Mouse (Mus musculus): ENCODE data around the gene Scel. TPM values are rescaled to one million over a fixed set of nuclear protein-coding genes. Genes with fewer than 3 reads are reported as not detected.

Gene Scel
- polyA plus RNA-seq, 1 experiment = not detected

GRCm38 (mm10) chr14:103499060-103499459 lies 14.1 kb upstream of the Scel start:
- H3ac ChIP-seq (ENCODE audit: control insufficient read depth, insufficient read length, low read depth) = no peak overlapping the region
- no peaks in the 10 kb centered on the region for H3K36me3 ChIP-seq (ENCODE audit: control insufficient read depth, insufficient read depth)
- no peak for TF ChIP-seq CEBPB (IDR thresholded peaks at IDR 0.05; ENCODE audit: low read depth)
- no peak for TF ChIP-seq FOSL1 (IDR thresholded peaks at IDR 0.05; ENCODE audit: insufficient read depth, low read length, poor library complexity, severe bottlenecking)
- TF ChIP-seq CTCF (IDR thresholded peaks at IDR 0.05; ENCODE audit: control insufficient read depth, insufficient read depth, insufficient read length) = no peak
- no peak for TF ChIP-seq MAX (IDR thresholded peaks at IDR 0.05)
- TF ChIP-seq MYOG (IDR thresholded peaks at IDR 0.05; ENCODE audit: control insufficient read depth, extremely low read depth, insufficient read length) = no peak
- no peak for TF ChIP-seq USF1 (IDR thresholded peaks at IDR 0.05; ENCODE audit: low read depth)
- no peak for TF ChIP-seq MYOD1 (IDR thresholded peaks at IDR 0.05; ENCODE audit: control insufficient read depth, insufficient read length, low read depth)

GRCm38 (mm10) chr14:103500309-103500708 lies 12.8 kb upstream of the Scel start:
- H3K4me3 ChIP-seq (ENCODE audit: insufficient read depth, poor library complexity, severe bottlenecking) = no peak overlapping the region
- TF ChIP-seq MYOD1 (IDR thresholded peaks at IDR 0.05; ENCODE audit: control insufficient read depth, insufficient read length, low read depth) (no peak), USF1 (IDR thresholded peaks at IDR 0.05; ENCODE audit: low read depth) (no peak), CEBPB (IDR thresholded peaks at IDR 0.05; ENCODE audit: low read depth) (no peak), CTCF (IDR thresholded peaks at IDR 0.05; ENCODE audit: control insufficient read depth, insufficient read depth, insufficient read length) (no peak), MYOG (IDR thresholded peaks at IDR 0.05; ENCODE audit: control insufficient read depth, extremely low read depth, insufficient read length) (no peak), MAX (IDR thresholded peaks at IDR 0.05) (no peak), FOSL1 (IDR thresholded peaks at IDR 0.05; ENCODE audit: insufficient read depth, low read length, poor library complexity, severe bottlenecking) (no peak)
- no peaks in the 10 kb centered on the region for H3K79me3 ChIP-seq (ENCODE audit: low read depth)
- H3ac ChIP-seq (ENCODE audit: control insufficient read depth, insufficient read length, low read depth) = no peak overlapping the region
- H3K27me3 ChIP-seq (ENCODE audit: control insufficient read depth, insufficient read depth, insufficient read length) = no peaks in the 10 kb centered on the region
- H3K79me2 ChIP-seq (ENCODE audit: control insufficient read depth, insufficient read depth) = no peaks in the 10 kb centered on the region
- H3K36me3 ChIP-seq (ENCODE audit: control insufficient read depth, insufficient read depth) = no peaks in the 10 kb centered on the region

More at GRCm38 (mm10) chr14:103499060-103499459, 14.1 kb upstream of the Scel start:
- Histone ChIP-seq H3K79me2 (ENCODE audit: control insufficient read depth, insufficient read depth) (no peaks in the 10 kb centered on the region), H3K4me3 (ENCODE audit: insufficient read depth, poor library complexity, severe bottlenecking) (no peak overlapping the region), H3K27me3 (ENCODE audit: control insufficient read depth, insufficient read depth, insufficient read length) (no peaks in the 10 kb centered on the region), H3K79me3 (ENCODE audit: low read depth) (no peaks in the 10 kb centered on the region)

DNA sequence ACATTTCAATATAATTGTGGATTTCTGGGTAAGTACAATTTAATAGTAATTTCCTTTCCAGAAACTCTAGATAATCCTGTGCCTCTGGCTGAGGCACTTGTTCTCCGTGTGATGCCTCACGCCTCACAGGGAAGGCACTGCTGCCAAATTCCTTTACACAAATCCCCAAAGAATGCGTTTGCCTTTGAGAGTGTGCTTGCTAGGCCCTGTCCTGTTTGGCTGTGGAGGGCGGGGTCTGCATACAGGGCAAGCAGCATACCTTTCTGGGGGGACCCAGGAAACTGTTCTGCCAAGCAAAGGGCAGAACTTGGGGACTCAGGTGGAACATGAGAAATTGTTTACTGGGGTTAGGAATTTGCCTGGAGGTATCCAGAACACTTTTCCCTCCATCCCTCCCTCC lies 12.2 kb upstream of the Scel start:
- H3ac ChIP-seq (ENCODE audit: control insufficient read depth, insufficient read length, low read depth) = no peak overlapping the region
- TF ChIP-seq MYOD1 (IDR thresholded peaks at IDR 0.05; ENCODE audit: control insufficient read depth, insufficient read length, low read depth) = no peak
- no peak for TF ChIP-seq MAX (IDR thresholded peaks at IDR 0.05)
- TF ChIP-seq FOSL1 (IDR thresholded peaks at IDR 0.05; ENCODE audit: insufficient read depth, low read length, poor library complexity, severe bottlenecking) = no peak
- TF ChIP-seq USF1 (IDR thresholded peaks at IDR 0.05; ENCODE audit: low read depth) = no peak
- TF ChIP-seq CTCF (IDR thresholded peaks at IDR 0.05; ENCODE audit: control insufficient read depth, insufficient read depth, insufficient read length) = no peak
- TF ChIP-seq MYOG (IDR thresholded peaks at IDR 0.05; ENCODE audit: control insufficient read depth, extremely low read depth, insufficient read length) = no peak
- TF ChIP-seq CEBPB (IDR thresholded peaks at IDR 0.05; ENCODE audit: low read depth) = no peak
- no peaks in the 10 kb centered on the region for H3K79me3 ChIP-seq (ENCODE audit: low read depth)
- H3K79me2 ChIP-seq (ENCODE audit: control insufficient read depth, insufficient read depth) = no peaks in the 10 kb centered on the region
- no peaks in the 10 kb centered on the region for H3K36me3 ChIP-seq (ENCODE audit: control insufficient read depth, insufficient read depth)
- no peak overlapping the region for H3K4me3 ChIP-seq (ENCODE audit: insufficient read depth, poor library complexity, severe bottlenecking)
- H3K27me3 ChIP-seq (ENCODE audit: control insufficient read depth, insufficient read depth, insufficient read length) = no peaks in the 10 kb centered on the region

- TF ChIP-seq MAX (IDR thresholded peaks at IDR 0.05) (no peak), MYOG (IDR thresholded peaks at IDR 0.05; ENCODE audit: control insufficient read depth, extremely low read depth, insufficient read length) (no peak), USF1 (IDR thresholded peaks at IDR 0.05; ENCODE audit: low read depth) (no peak), CTCF (IDR thresholded peaks at IDR 0.05; ENCODE audit: control insufficient read depth, insufficient read depth, insufficient read length) (no peak), FOSL1 (IDR thresholded peaks at IDR 0.05; ENCODE audit: insufficient read depth, low read length, poor library complexity, severe bottlenecking) (no peak), MYOD1 (IDR thresholded peaks at IDR 0.05; ENCODE audit: control insufficient read depth, insufficient read length, low read depth) (no peak), CEBPB (IDR thresholded peaks at IDR 0.05; ENCODE audit: low read depth) (no peak)
- H3K79me3 ChIP-seq (ENCODE audit: low read depth) = no peaks in the 10 kb centered on the region
- no peak overlapping the region for H3K4me3 ChIP-seq (ENCODE audit: insufficient read depth, poor library complexity, severe bottlenecking)
- no peaks in the 10 kb centered on the region for H3K79me2 ChIP-seq (ENCODE audit: control insufficient read depth, insufficient read depth)
- H3K36me3 ChIP-seq (ENCODE audit: control insufficient read depth, insufficient read depth) = no peaks in the 10 kb centered on the region
- no peaks in the 10 kb centered on the region for H3K27me3 ChIP-seq (ENCODE audit: control insufficient read depth, insufficient read depth, insufficient read length)
- H3ac ChIP-seq (ENCODE audit: control insufficient read depth, insufficient read length, low read depth) = no peak overlapping the region
Observed at GRCm38 (mm10) chr14:103504514-103504913, 8.6 kb upstream of the Scel start.

- no peak for TF ChIP-seq USF1 (IDR thresholded peaks at IDR 0.05; ENCODE audit: low read depth)
- TF ChIP-seq FOSL1 (IDR thresholded peaks at IDR 0.05; ENCODE audit: insufficient read depth, low read length, poor library complexity, severe bottlenecking) = no peak
- no peak for TF ChIP-seq MAX (IDR thresholded peaks at IDR 0.05)
- no peak for TF ChIP-seq MYOD1 (IDR thresholded peaks at IDR 0.05; ENCODE audit: control insufficient read depth, insufficient read length, low read depth)
- no peak for TF ChIP-seq CTCF (IDR thresholded peaks at IDR 0.05; ENCODE audit: control insufficient read depth, insufficient read depth, insufficient read length)
- no peak for TF ChIP-seq MYOG (IDR thresholded peaks at IDR 0.05; ENCODE audit: control insufficient read depth, extremely low read depth, insufficient read length)
- no peak for TF ChIP-seq CEBPB (IDR thresholded peaks at IDR 0.05; ENCODE audit: low read depth)
- Histone ChIP-seq H3K27me3 (ENCODE audit: control insufficient read depth, insufficient read depth, insufficient read length) (no peaks in the 10 kb centered on the region), H3K79me2 (ENCODE audit: control insufficient read depth, insufficient read depth) (no peaks in the 10 kb centered on the region), H3ac (ENCODE audit: control insufficient read depth, insufficient read length, low read depth) (no peak overlapping the region), H3K4me3 (ENCODE audit: insufficient read depth, poor library complexity, severe bottlenecking) (no peak overlapping the region), H3K36me3 (ENCODE audit: control insufficient read depth, insufficient read depth) (no peaks in the 10 kb centered on the region), H3K79me3 (ENCODE audit: low read depth) (no peaks in the 10 kb centered on the region)
Observed at GRCm38 (mm10) chr14:103509544-103509943, 3.6 kb upstream of the Scel start.

DNA sequence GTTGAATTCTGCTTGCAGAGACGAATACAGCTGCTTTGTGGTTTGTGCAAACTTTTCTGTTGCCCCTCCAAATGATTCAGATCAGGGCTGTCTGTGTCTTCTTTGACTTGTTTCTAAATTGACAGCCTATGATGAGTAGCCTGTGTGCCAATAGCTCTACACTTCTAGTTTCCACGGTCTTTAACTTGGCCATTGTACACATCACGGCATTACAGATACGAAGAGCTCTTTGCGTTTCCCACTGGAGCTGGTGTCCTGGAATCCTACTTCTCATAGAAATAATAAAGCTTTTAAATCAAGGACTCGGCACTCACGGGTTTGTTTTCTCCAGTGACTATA lies 300 bp downstream of the Scel start:
- Histone ChIP-seq H3K79me2 (ENCODE audit: control insufficient read depth, insufficient read depth) (no peaks in the 10 kb centered on the region), H3K36me3 (ENCODE audit: control insufficient read depth, insufficient read depth) (no peaks in the 10 kb centered on the region), H3K27me3 (ENCODE audit: control insufficient read depth, insufficient read depth, insufficient read length) (no peaks in the 10 kb centered on the region), H3ac (ENCODE audit: control insufficient read depth, insufficient read length, low read depth) (no peak overlapping the region), H3K4me3 (ENCODE audit: insufficient read depth, poor library complexity, severe bottlenecking) (no peak overlapping the region), H3K79me3 (ENCODE audit: low read depth) (no peaks in the 10 kb centered on the region)
- TF ChIP-seq FOSL1 (IDR thresholded peaks at IDR 0.05; ENCODE audit: insufficient read depth, low read length, poor library complexity, severe bottlenecking) (no peak), MYOD1 (IDR thresholded peaks at IDR 0.05; ENCODE audit: control insufficient read depth, insufficient read length, low read depth) (no peak), CEBPB (IDR thresholded peaks at IDR 0.05; ENCODE audit: low read depth) (no peak), CTCF (IDR thresholded peaks at IDR 0.05; ENCODE audit: control insufficient read depth, insufficient read depth, insufficient read length) (no peak), MYOG (IDR thresholded peaks at IDR 0.05; ENCODE audit: control insufficient read depth, extremely low read depth, insufficient read length) (no peak), MAX (IDR thresholded peaks at IDR 0.05) (no peak), USF1 (IDR thresholded peaks at IDR 0.05; ENCODE audit: low read depth) (no peak)
